Comparison of ENCODE assay signal across 8 mouse cellular contexts in the genomic region with DNA sequence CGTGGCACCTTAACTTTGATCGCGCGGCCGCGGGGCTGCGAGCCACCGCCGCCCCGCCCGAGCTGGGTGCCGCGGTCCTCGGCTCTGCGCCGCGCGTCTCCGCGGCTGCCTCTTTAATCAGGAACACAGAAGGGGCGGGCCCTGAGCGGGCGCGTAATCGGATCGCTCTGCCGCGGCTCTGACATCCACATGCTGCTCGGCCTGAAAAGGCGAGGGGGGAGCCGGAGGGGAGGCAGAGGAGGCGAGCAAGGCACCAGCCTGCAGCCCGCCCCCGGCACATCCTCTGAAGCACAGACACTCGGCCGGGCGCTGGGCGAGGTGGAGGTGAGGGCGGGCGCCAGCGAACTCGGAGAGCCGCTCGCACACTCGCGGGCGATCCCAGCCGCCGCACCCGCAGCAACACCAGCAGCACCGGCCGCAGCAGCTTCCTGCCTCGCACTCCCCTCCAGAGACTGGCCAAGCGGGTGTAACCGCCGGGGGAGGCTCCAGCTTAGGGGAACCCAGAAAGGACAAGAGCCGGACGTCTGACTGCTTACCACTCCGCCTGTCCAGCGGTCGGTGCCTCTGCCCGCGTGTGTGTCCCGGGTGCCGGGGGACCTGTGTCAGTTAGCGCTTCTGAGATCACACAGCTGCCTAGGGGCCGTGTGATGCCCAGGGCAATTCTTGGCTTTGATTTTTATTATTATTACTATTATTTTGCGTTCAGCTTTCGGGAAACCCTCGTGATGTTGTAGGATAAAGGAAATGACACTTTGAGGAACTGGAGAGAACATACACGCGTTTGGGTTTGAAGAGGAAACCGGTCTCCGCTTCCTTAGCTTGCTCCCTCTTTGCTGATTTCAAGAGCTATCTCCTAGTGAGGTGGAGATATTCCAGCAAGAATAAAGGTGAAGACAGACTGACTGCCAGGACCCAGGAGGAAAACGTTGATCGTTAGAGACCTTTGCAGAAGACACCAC. TPM values are rescaled to one million over a fixed set of nuclear protein-coding genes. Genes with fewer than 3 reads are reported as not detected.
DNase-seq lines count a peak whose midpoint lies in the region; ATAC-seq lines count a peak whose summit lies in the region.

A gene (plus strand): TSS at position 128 of the 959 bp plus-strand sequence.

- H3K27ac ChIP-seq in forebrain, embryonic 14.5 days (ENCODE audit: low read depth, low read length): peak within 1 kb of the TSS; percentile 82
- H3K27ac ChIP-seq in heart, embryonic 16.5 days (ENCODE audit: low read length): peak within 1 kb of the TSS; percentile 71
- H3K27ac ChIP-seq in liver, embryonic 16.5 days (ENCODE audit: low read length): no peak within 1 kb of the TSS
- H3K27ac ChIP-seq in neural tube, embryonic 12.5 days: peak within 1 kb of the TSS; percentile 74
- peak within 1 kb of the TSS; percentile 87 for H3K27ac ChIP-seq in stomach, embryonic 15.5 days

- WGBS in forebrain, embryonic 14.5 days: under 1% methylated on average over 65 of the region's 76 CpGs
- WGBS in heart, embryonic 16.5 days: under 1% methylated on average over 76 of the region's 76 CpGs
- 1% methylated on average over 71 of the region's 76 CpGs for WGBS in liver, embryonic 16.5 days (ENCODE audit: insufficient replicate concordance)
- under 1% methylated on average over 76 of the region's 76 CpGs for WGBS in neural tube, embryonic 12.5 days
- WGBS in stomach, embryonic 15.5 days: under 1% methylated on average over 76 of the region's 76 CpGs

- H3K9me3 ChIP-seq in forebrain, embryonic 14.5 days (replicated peaks; ENCODE audit: control insufficient read depth, low read length): no peaks in the 10 kb centered on the region
- H3K9me3 ChIP-seq in heart, embryonic 16.5 days (replicated peaks; ENCODE audit: control insufficient read depth, low read length): no peaks in the 10 kb centered on the region
- no peaks in the 10 kb centered on the region for H3K9me3 ChIP-seq in liver, embryonic 16.5 days (replicated peaks; ENCODE audit: control insufficient read depth, low read length)
- no peaks in the 10 kb centered on the region for H3K9me3 ChIP-seq in neural tube, embryonic 12.5 days
- H3K9me3 ChIP-seq in stomach, embryonic 15.5 days: no peaks in the 10 kb centered on the region

- peaks cover 13% of the 10 kb centered on the region for H3K27me3 ChIP-seq in forebrain, embryonic 14.5 days (replicated peaks; ENCODE audit: control insufficient read depth, insufficient read depth, low read length)
- H3K27me3 ChIP-seq in heart, embryonic 16.5 days (ENCODE audit: control insufficient read depth, insufficient read depth, low read length): peaks cover 25% of the 10 kb centered on the region
- H3K27me3 ChIP-seq in liver, embryonic 16.5 days (ENCODE audit: control insufficient read depth, insufficient read depth, low read depth, low read length): peaks cover 75% of the 10 kb centered on the region
- peaks cover 16% of the 10 kb centered on the region for H3K27me3 ChIP-seq in neural tube, embryonic 12.5 days (replicated peaks)
- H3K27me3 ChIP-seq in stomach, embryonic 15.5 days (replicated peaks): 0 out of 2 replicates have a peak, but pooled peaks cover 8% of the 10 kb centered on the region

- H3K4me3 ChIP-seq in forebrain, embryonic 14.5 days (ENCODE audit: low read depth, low read length): peak within 1 kb of the TSS; percentile 64
- H3K4me3 ChIP-seq in heart, embryonic 16.5 days (ENCODE audit: low read length): peak within 1 kb of the TSS; percentile 66
- peak within 1 kb of the TSS; percentile 58 for H3K4me3 ChIP-seq in liver, embryonic 16.5 days (ENCODE audit: low read depth, low read length)
- peak within 1 kb of the TSS; percentile 48 for H3K4me3 ChIP-seq in neural tube, embryonic 12.5 days
- H3K4me3 ChIP-seq in stomach, embryonic 15.5 days (replicated peaks): peak within 1 kb of the TSS; percentile 68

- DNase-seq in c-Kit-positive CD71-positive TER-119-positive erythroid progenitor cells, embryonic 14.5 days (ENCODE audit: low spot score): peak; percentile 6
- DNase-seq in forebrain, embryonic 14.5 days (ENCODE audit: low spot score): peak; percentile 92
- DNase-seq in kidney, postnatal 14 days: peak; percentile 91

- ATAC-seq in CD4-positive, CD25-positive, alpha-beta regulatory T cell, adult 4 months: peak; percentile 71
- peak; percentile 87 for ATAC-seq in forebrain, embryonic 14.5 days
- ATAC-seq in heart, embryonic 16.5 days (replicated peaks; ENCODE audit: extremely low read depth, insufficient read depth, low FRiP score): peak; percentile 80
- peak; percentile 52 for ATAC-seq in liver, embryonic 16.5 days (ENCODE audit: low read depth)
- peak; percentile 77 for ATAC-seq in neural tube, embryonic 12.5 days (ENCODE audit: low FRiP score, low read depth)
- peak; percentile 72 for ATAC-seq in stomach, embryonic 15.5 days (ENCODE audit: insufficient read depth, low FRiP score, low read depth)

- H3K4me2 ChIP-seq in forebrain, embryonic 14.5 days (ENCODE audit: low read length): peak within 1 kb of the TSS; percentile 98
- peak within 1 kb of the TSS; percentile 100 for H3K4me2 ChIP-seq in heart, embryonic 16.5 days (ENCODE audit: low read depth, low read length)
- peak within 1 kb of the TSS; percentile 73 for H3K4me2 ChIP-seq in liver, embryonic 16.5 days (ENCODE audit: low read depth, low read length)
- H3K4me2 ChIP-seq in neural tube, embryonic 12.5 days (replicated peaks): peak within 1 kb of the TSS; percentile 73
- H3K4me2 ChIP-seq in stomach, embryonic 15.5 days: peak within 1 kb of the TSS; percentile 96

- H3K9ac ChIP-seq in forebrain, embryonic 14.5 days (ENCODE audit: low read length): peak within 1 kb of the TSS; percentile 83
- H3K9ac ChIP-seq in heart, embryonic 16.5 days (ENCODE audit: low read length): peak within 1 kb of the TSS; percentile 67
- H3K9ac ChIP-seq in liver, embryonic 16.5 days (ENCODE audit: low read depth, low read length): peak within 1 kb of the TSS; percentile 31; the same call in 1 of the 2 replicates
- H3K9ac ChIP-seq in neural tube, embryonic 12.5 days: peak within 1 kb of the TSS; percentile 85
- H3K9ac ChIP-seq in stomach, embryonic 15.5 days: peak within 1 kb of the TSS; percentile 49

- peaks cover 8% of the 10 kb centered on the region for H3K4me1 ChIP-seq in forebrain, embryonic 14.5 days (ENCODE audit: control insufficient read depth, insufficient read depth, low read length)
- peaks cover 11% of the 10 kb centered on the region; the same call in 1 of the 2 replicates for H3K4me1 ChIP-seq in heart, embryonic 16.5 days (ENCODE audit: control insufficient read depth, insufficient read depth, low read length)
- H3K4me1 ChIP-seq in liver, embryonic 16.5 days (ENCODE audit: control insufficient read depth, low read depth, low read length): peaks cover 5% of the 10 kb centered on the region
- H3K4me1 ChIP-seq in neural tube, embryonic 12.5 days: peaks cover 33% of the 10 kb centered on the region
- H3K4me1 ChIP-seq in stomach, embryonic 15.5 days: peaks cover 26% of the 10 kb centered on the region

- H3K36me3 ChIP-seq in forebrain, embryonic 14.5 days (ENCODE audit: control insufficient read depth, insufficient read depth, low read length): no peaks in the 10 kb centered on the region
- H3K36me3 ChIP-seq in heart, embryonic 16.5 days (ENCODE audit: control insufficient read depth, insufficient read depth): no peaks in the 10 kb centered on the region
- H3K36me3 ChIP-seq in liver, embryonic 16.5 days (ENCODE audit: control insufficient read depth, insufficient read depth): no peaks in the 10 kb centered on the region
- no peaks in the 10 kb centered on the region for H3K36me3 ChIP-seq in neural tube, embryonic 12.5 days
- no peaks in the 10 kb centered on the region for H3K36me3 ChIP-seq in stomach, embryonic 15.5 days

RNA-seq across cellular contexts. Expression of the gene that starts here (rescaled TPM):
- polyA plus RNA-seq in CD4-positive, CD25-positive, alpha-beta regulatory T cell, adult 4 months (2017; shearing (Covaris generic)): under 1 TPM; 0.38 to 0.61 TPM
- 16.3 and 23.8 TPM in 2 replicates for polyA plus RNA-seq in forebrain, embryonic 14.5 days (2014; fragmentation: Nextera tagmentation; extraction: Ambion mirVana)
- polyA plus RNA-seq in heart, embryonic 16.5 days (2015; fragmentation: Nextera tagmentation; extraction: Ambion mirVana): 6.9 and 8.5 TPM in 2 replicates
- 0.70 and 0.91 TPM in 2 replicates for polyA plus RNA-seq in liver, embryonic 16.5 days (2015; fragmentation: Nextera tagmentation; extraction: Ambion mirVana)
- polyA plus RNA-seq in neural tube, embryonic 12.5 days (2016; fragmentation: Nextera tagmentation; extraction: Ambion mirVana): 44.0 and 44.6 TPM in 2 replicates
- polyA plus RNA-seq in stomach, embryonic 15.5 days (2015; fragmentation: Nextera tagmentation; extraction: Ambion mirVana): 28.0 and 35.5 TPM in 2 replicates

Comparison
In these comparisons a context has a peak if more than half of its experiments do, and no peak if none do; other contexts are left out.
1. Peak in ATAC-seq in CD4-positive, CD25-positive, alpha-beta regulatory T cell, adult 4 months; RNA of the gene not detected or under 1 TPM.
2. Peak in ATAC-seq, H3K4me3 ChIP-seq, H3K9ac ChIP-seq and H3K4me2 ChIP-seq in liver, embryonic 16.5 days; RNA of the gene not detected or under 1 TPM.
3. DNase-seq: peak in every context shown above with its lines; median percentile 92 in forebrain, embryonic 14.5 days; 91 in kidney, postnatal 14 days; 6 in c-Kit-positive CD71-positive TER-119-positive erythroid progenitor cells, embryonic 14.5 days.
4. H3K9ac ChIP-seq: peak in every context shown above with its lines; median percentile 85 in neural tube, embryonic 12.5 days; 83 in forebrain, embryonic 14.5 days; 67 in heart, embryonic 16.5 days; 49 in stomach, embryonic 15.5 days; 31 in liver, embryonic 16.5 days.